Mouse (Mus musculus): ENCODE results near the gene Tbkbp1.

GRCm38 (mm10) chr11:97182446-97182845 is 31.2 kb upstream of the Tbkbp1 start:
- TF ChIP-seq CTCF (IDR thresholded peaks at IDR 0.05; ENCODE audit: low read depth) (no peak), EP300 (IDR thresholded peaks at IDR 0.05; ENCODE audit: low read depth) (no peak)

Measured in liver, embryonic 14.5 days (tissue).